20 mouse cellular contexts compared by ENCODE assay signal in the genomic region with DNA sequence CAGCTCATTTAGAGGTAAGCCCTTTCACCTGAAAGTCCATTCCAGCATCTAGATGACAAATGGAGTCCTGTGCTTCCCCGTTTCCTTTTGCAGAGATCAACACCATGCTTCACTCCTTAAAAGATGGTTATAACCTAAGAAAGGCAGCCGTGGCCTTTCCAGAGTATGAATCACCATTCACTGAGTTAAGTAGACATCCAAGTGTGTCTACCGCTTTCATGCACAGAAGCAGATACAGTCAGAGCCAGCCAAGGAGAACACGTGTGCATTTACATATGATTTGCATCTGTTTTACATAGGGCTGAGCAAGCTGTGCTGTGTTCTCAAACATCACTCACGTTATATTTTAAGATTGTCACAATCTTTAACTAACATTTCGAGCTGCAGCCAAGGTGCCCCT.
DNase-seq lines count a peak whose midpoint lies in the region; ATAC-seq and TF ChIP-seq lines count a peak whose summit lies in the region.
"Had no signal": no experiment of that assay in that cellular context is flagged by ENCODE, and none has a peak within 500 bp of the region (broad histone marks: within the 10 kb centered on the region; RNA-seq: fewer than 3 reads in every experiment).

No protein-coding gene starts in this region.

- no peak overlapping the region for H3K4me3 ChIP-seq in forebrain, embryonic 15.5 days
- no peak overlapping the region for H3K4me3 ChIP-seq in forebrain, embryonic 10.5 days
- H3K4me3 ChIP-seq: embryonic facial prominence, embryonic 12.5 days; heart, embryonic 12.5 days; liver, embryonic 15.5 days; megakaryocyte, embryonic 14.5 days; neural tube, embryonic 13.5 days had no signal

- TF ChIP-seq CTCF in brain, embryonic 14.5 days (IDR thresholded peaks at IDR 0.05; ENCODE audit: borderline replicate concordance, extremely low read depth, insufficient read depth, insufficient read length), result no peak

- H3K9me3 ChIP-seq in forebrain, embryonic 15.5 days, result no peaks in the 10 kb centered on the region
- H3K9me3 ChIP-seq in forebrain, embryonic 10.5 days, result no peaks in the 10 kb centered on the region
- H3K9me3 ChIP-seq: embryonic facial prominence, embryonic 12.5 days; heart, embryonic 12.5 days; liver, embryonic 15.5 days; neural tube, embryonic 13.5 days had no signal

- H3K27me3 ChIP-seq in forebrain, embryonic 15.5 days, result 0 out of 2 replicates have a peak, but pooled peaks cover 6% of the 10 kb centered on the region
- peaks cover 7% of the 10 kb centered on the region; the same call in 1 of the 2 replicates for H3K27me3 ChIP-seq in forebrain, embryonic 10.5 days (ENCODE audit: poor library complexity, severe bottlenecking)
- H3K27me3 ChIP-seq: embryonic facial prominence, embryonic 12.5 days; heart, embryonic 12.5 days; liver, embryonic 15.5 days; megakaryocyte, embryonic 14.5 days; neural tube, embryonic 13.5 days had no signal

- peak; percentile 95 for ATAC-seq in forebrain, embryonic 15.5 days (replicated peaks)
- ATAC-seq: hindbrain, postnatal 0 days had no signal

- WGBS in forebrain, embryonic 15.5 days, result 39% methylated on average over 6 of the region's 6 CpGs
- WGBS in forebrain, embryonic 10.5 days, result 88% methylated on average over 6 of the region's 6 CpGs

- peaks cover 17% of the 10 kb centered on the region for H3K4me1 ChIP-seq in forebrain, embryonic 15.5 days
- H3K4me1 ChIP-seq in forebrain, embryonic 10.5 days, result no peaks in the 10 kb centered on the region
- H3K4me1 ChIP-seq: embryonic facial prominence, embryonic 12.5 days; heart, embryonic 12.5 days; liver, embryonic 15.5 days; megakaryocyte, embryonic 14.5 days had no signal

- no peaks in the 10 kb centered on the region for H3K36me3 ChIP-seq in forebrain, embryonic 15.5 days
- no peaks in the 10 kb centered on the region for H3K36me3 ChIP-seq in forebrain, embryonic 10.5 days (replicated peaks)
- H3K36me3 ChIP-seq: embryonic facial prominence, embryonic 12.5 days; heart, embryonic 12.5 days; liver, embryonic 15.5 days; neural tube, embryonic 13.5 days had no signal

- no peak overlapping the region for H3K9ac ChIP-seq in forebrain, embryonic 15.5 days (replicated peaks)
- H3K9ac ChIP-seq: embryonic facial prominence, embryonic 12.5 days; heart, embryonic 12.5 days; liver, embryonic 15.5 days; neural tube, embryonic 13.5 days had no signal

- TF ChIP-seq POLR2A in brain, embryonic 14.5 days (IDR thresholded peaks at IDR 0.05; ENCODE audit: borderline replicate concordance, extremely low read depth, insufficient read depth, insufficient read length, poor library complexity, severe bottlenecking), result no peak

- H3K4me2 ChIP-seq in forebrain, embryonic 15.5 days (replicated peaks), result no peak overlapping the region
- H3K4me2 ChIP-seq: embryonic facial prominence, embryonic 12.5 days; heart, embryonic 12.5 days; liver, embryonic 15.5 days; neural tube, embryonic 13.5 days had no signal

- no peak for DNase-seq in forebrain, embryonic 10.5 days (ENCODE audit: extremely low spot score, low spot score)
- DNase-seq in brain, embryonic 14.5 days (ENCODE audit: low read depth), result peak; percentile 82
- DNase-seq in frontal cortex, postnatal 36 days (ENCODE audit: low spot score in 2 of 2), result peak; percentile 41 to 81
- peak; percentile 54 to 83 for DNase-seq in right cerebral cortex, postnatal 10 days (ENCODE audit: low spot score in 2 of 2)
- no peak for DNase-seq in adrenal gland, postnatal 14 days
- DNase-seq in embryo, embryonic 11 days, result no peak
- no peak for DNase-seq in gastrocnemius, postnatal 4 days (ENCODE audit: low spot score in 2 of 2)
- DNase-seq: adrenal gland, postnatal 25 days; gastrocnemius, postnatal 36 days; heart, postnatal 36 days; kidney, adult 2 months; kidney, postnatal 25 days; lung, postnatal 10 days had no signal

- peak overlapping the region; percentile 62 for H3K27ac ChIP-seq in forebrain, embryonic 15.5 days (replicated peaks)
- no peak overlapping the region for H3K27ac ChIP-seq in forebrain, embryonic 10.5 days
- H3K27ac ChIP-seq: embryonic facial prominence, embryonic 12.5 days; hindbrain, postnatal 0 days; liver, embryonic 15.5 days; neural tube, embryonic 13.5 days had no signal

Comparison
In these comparisons a context has a peak if more than half of its experiments do, and no peak if none do; other contexts are left out.
1. DNase-seq: peak in brain, embryonic 14.5 days (single experiment), frontal cortex, postnatal 36 days (2 of 2) and right cerebral cortex, postnatal 10 days (2 of 2); none in forebrain, embryonic 10.5 days (single experiment), adrenal gland, postnatal 14 days (single experiment), embryo, embryonic 11 days (single experiment) and gastrocnemius, postnatal 4 days (0 of 2).